Mouse (Mus musculus): Measurements from ENCODE around the gene Naa10. TPM values are rescaled to one million over a fixed set of nuclear protein-coding genes. Genes with fewer than 3 reads are reported as not detected.

Naa10 gene
- total and polyA plus RNA-seq, 3 experiments: 50.2 to 63.7 (median 57.2) TPM

DNA sequence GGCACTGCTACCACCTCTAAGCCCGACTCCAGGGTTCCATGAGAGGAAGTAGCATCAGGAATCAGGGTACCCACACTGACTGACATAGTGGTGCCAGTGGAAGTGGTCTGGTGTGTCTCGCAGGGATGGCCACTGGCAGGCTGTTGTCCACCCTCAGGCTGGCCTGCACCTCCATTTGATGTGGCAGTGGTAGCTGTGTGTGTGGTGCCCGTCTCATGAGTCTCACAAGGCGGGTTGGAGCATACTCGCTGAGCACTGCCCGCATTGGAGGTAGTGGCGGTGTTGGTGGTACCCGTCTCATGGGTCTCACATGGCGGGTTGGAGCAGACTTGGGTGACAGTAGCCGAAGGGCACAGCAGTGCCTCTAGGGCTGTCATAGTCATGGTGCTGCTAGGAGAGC, 27.6 kb upstream of the Naa10 start:
- H3K36me3 ChIP-seq (ENCODE audit: control insufficient read depth, insufficient read depth, low read length): no peaks in the 10 kb centered on the region

DNA sequence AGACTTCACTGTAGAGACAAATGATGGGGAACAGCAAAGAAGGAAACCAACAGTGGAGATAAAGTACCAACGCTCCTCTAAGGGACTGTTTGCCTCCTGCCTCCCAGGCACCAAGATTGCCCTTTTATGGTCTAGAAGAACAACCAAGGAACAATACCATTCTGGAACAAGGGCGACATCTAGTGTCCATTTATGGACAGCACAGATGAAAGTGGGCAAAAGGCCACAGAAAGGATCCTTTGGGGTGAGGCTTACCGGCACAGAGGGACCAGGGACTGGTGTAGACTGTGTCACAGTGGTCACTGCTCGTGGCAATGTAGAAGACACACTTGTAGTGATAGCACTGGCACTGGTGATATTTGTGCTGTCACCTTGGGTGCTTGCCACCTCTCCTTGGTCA, 26.9 kb upstream of the Naa10 start:
- peak; percentile 46 to 53 for DNase-seq
- H3K79me2 ChIP-seq (replicated peaks; ENCODE audit: control insufficient read depth, insufficient read depth, low read length): no peaks in the 10 kb centered on the region
- no peak overlapping the region for H3K4me3 ChIP-seq
- H3K9ac ChIP-seq (ENCODE audit: low read depth, low read length): no peak overlapping the region
- TF ChIP-seq CTCF (IDR thresholded peaks at IDR 0.05): peak; percentile 84
- 0 out of 2 replicates have a peak, but pooled peaks have one; percentile 28 for TF ChIP-seq EP300 (IDR thresholded peaks at IDR 0.05; ENCODE audit: insufficient read depth, low read depth, low read length)
- TF ChIP-seq POLR2A (IDR thresholded peaks at IDR 0.05; ENCODE audit: insufficient read depth, low read depth, low read length): no peak
- no peaks in the 10 kb centered on the region for H3K27me3 ChIP-seq (ENCODE audit: control insufficient read depth, insufficient read depth, low read length)
- no peaks in the 10 kb centered on the region for H3K36me3 ChIP-seq (ENCODE audit: control insufficient read depth, insufficient read depth, low read length)
- H3K4me1 ChIP-seq (ENCODE audit: control insufficient read depth, insufficient read depth, low read length): no peaks in the 10 kb centered on the region
- 14% methylated on average over 4 of the region's 4 CpGs for WGBS
- intact Hi-C loops (cut with DNase I): loop anchor here (1.0 to 5.0 kb wide), 3 partner anchors 150 to 941 kb away; partner anchors contain the start of gene Slc6a8
- no peak overlapping the region for H3K27ac ChIP-seq

More for the DNA sequence above, 27.6 kb upstream of the Naa10 start:
- 86% methylated on average over 10 of the region's 10 CpGs for WGBS
- Histone ChIP-seq H3K9ac (ENCODE audit: low read depth, low read length) (no peak overlapping the region), H3K79me2 (replicated peaks; ENCODE audit: control insufficient read depth, insufficient read depth, low read length) (no peaks in the 10 kb centered on the region), H3K4me3 (no peak overlapping the region), H3K27ac (no peak overlapping the region), H3K27me3 (ENCODE audit: control insufficient read depth, insufficient read depth, low read length) (no peaks in the 10 kb centered on the region), H3K4me1 (ENCODE audit: control insufficient read depth, insufficient read depth, low read length) (no peaks in the 10 kb centered on the region)
- DNase-seq: no peak
- TF ChIP-seq CTCF (IDR thresholded peaks at IDR 0.05): no peak
- TF ChIP-seq EP300 (IDR thresholded peaks at IDR 0.05; ENCODE audit: insufficient read depth, low read depth, low read length): no peak
- TF ChIP-seq POLR2A (IDR thresholded peaks at IDR 0.05; ENCODE audit: insufficient read depth, low read depth, low read length): no peak
- intact Hi-C loops (cut with DNase I): loop anchor here (5.0 kb wide), 2 partner anchors 277 to 942 kb away; partner anchors contain the start of gene Slc6a8

DNA sequence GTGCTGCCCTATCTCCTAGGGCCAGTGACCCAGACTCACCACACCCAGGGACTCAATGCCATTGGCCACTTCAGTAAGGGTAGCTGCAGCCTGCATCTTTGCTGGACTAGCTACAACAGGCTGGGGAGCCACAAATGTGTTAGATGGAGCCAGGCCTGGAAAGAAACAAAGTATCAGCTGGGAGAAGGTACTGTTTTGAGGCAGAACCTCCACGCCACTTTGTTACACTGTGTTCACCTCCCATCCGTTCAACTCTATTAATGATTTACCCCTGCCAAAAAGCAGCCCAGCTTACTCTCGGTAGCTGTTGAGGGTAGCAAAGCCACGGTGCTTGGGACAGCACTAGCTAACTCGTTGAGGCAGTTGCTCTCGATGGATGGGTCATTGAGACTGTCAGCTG, 25.2 kb upstream of the Naa10 start:
- TF ChIP-seq POLR2A (IDR thresholded peaks at IDR 0.05; ENCODE audit: insufficient read depth, low read depth, low read length) (no peak), CTCF (IDR thresholded peaks at IDR 0.05) (no peak), EP300 (IDR thresholded peaks at IDR 0.05; ENCODE audit: insufficient read depth, low read depth, low read length) (no peak)
- no peak overlapping the region for H3K27ac ChIP-seq
- no peak overlapping the region for H3K4me3 ChIP-seq
- no peaks in the 10 kb centered on the region for H3K4me1 ChIP-seq (ENCODE audit: control insufficient read depth, insufficient read depth, low read length)
- H3K79me2 ChIP-seq (replicated peaks; ENCODE audit: control insufficient read depth, insufficient read depth, low read length): no peaks in the 10 kb centered on the region
- no peaks in the 10 kb centered on the region; the same call in 1 of the 2 replicates for H3K36me3 ChIP-seq (ENCODE audit: control insufficient read depth, insufficient read depth, low read length)
- 80% methylated on average over 6 of the region's 6 CpGs for WGBS
- no peak for DNase-seq
- intact Hi-C loops (cut with DNase I): loop anchor here (5.0 kb wide), 2 partner anchors 275 to 940 kb away; partner anchors contain the start of gene Slc6a8
- H3K9ac ChIP-seq (ENCODE audit: low read depth, low read length): no peak overlapping the region
- no peaks in the 10 kb centered on the region for H3K27me3 ChIP-seq (ENCODE audit: control insufficient read depth, insufficient read depth, low read length)

DNA sequence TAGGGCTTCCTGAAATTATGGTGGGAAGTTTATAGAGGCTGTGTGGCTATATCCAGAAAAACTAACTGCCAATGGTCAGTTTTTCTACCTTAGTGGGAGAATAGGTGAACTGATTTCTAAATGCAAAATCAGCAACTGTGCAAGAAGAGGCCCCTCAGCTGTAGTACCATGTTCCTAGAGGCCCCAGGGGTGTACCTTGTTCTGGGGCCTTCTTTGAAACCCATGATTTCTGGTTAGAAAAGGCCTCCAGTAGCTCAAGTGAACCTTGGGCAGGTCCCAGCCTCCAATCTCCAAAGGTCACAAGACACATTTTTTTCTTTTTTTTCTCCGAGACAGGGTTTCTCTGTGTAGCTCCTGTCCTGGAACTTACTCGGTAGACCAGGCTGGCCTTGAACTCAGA, 20.6 kb upstream of the Naa10 start:
- no peak for DNase-seq
- Histone ChIP-seq H3K9ac (ENCODE audit: low read depth, low read length) (no peak overlapping the region), H3K27me3 (ENCODE audit: control insufficient read depth, insufficient read depth, low read length) (no peaks in the 10 kb centered on the region), H3K36me3 (ENCODE audit: control insufficient read depth, insufficient read depth, low read length) (no peaks in the 10 kb centered on the region; the same call in 1 of the 2 replicates), H3K79me2 (replicated peaks; ENCODE audit: control insufficient read depth, insufficient read depth, low read length) (no peaks in the 10 kb centered on the region), H3K4me3 (no peak overlapping the region), H3K4me1 (ENCODE audit: control insufficient read depth, insufficient read depth, low read length) (no peaks in the 10 kb centered on the region), H3K27ac (no peak overlapping the region)
- WGBS: 65% methylated on average over 2 of the region's 2 CpGs
- TF ChIP-seq POLR2A (IDR thresholded peaks at IDR 0.05; ENCODE audit: insufficient read depth, low read depth, low read length) (no peak), EP300 (IDR thresholded peaks at IDR 0.05; ENCODE audit: insufficient read depth, low read depth, low read length) (no peak), CTCF (IDR thresholded peaks at IDR 0.05) (no peak)
- intact Hi-C loops (cut with DNase I): no loop called here

DNA sequence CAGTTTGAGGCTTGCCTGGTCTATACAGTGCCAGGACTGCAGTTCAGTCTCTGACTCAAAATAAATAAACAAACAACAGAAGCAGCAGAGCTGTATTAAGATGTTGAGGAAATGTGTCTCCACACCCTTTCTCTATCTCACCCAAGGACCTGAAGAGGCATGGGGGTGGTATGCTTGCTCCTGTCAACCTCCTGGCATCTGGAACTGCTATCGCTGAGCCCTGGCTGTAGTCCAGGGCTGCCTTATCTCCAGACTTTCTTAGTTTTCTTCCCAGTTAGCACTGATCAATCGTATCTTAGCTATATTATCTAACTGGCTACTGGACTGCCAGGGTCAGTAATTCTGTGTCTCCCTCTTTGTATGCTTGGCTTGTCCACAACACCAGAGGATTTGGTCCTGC, 20.1 kb upstream of the Naa10 start:
- H3K4me1 ChIP-seq (ENCODE audit: control insufficient read depth, insufficient read depth, low read length): no peaks in the 10 kb centered on the region
- intact Hi-C loops (cut with DNase I): no loop called here
- no peak for DNase-seq
- no peak overlapping the region for H3K27ac ChIP-seq
- 29% methylated on average over 2 of the region's 2 CpGs for WGBS
- no peak overlapping the region for H3K4me3 ChIP-seq
- H3K9ac ChIP-seq (ENCODE audit: low read depth, low read length): no peak overlapping the region
- no peaks in the 10 kb centered on the region for H3K27me3 ChIP-seq (ENCODE audit: control insufficient read depth, insufficient read depth, low read length)
- TF ChIP-seq CTCF (IDR thresholded peaks at IDR 0.05) (no peak), POLR2A (IDR thresholded peaks at IDR 0.05; ENCODE audit: insufficient read depth, low read depth, low read length) (no peak), EP300 (IDR thresholded peaks at IDR 0.05; ENCODE audit: insufficient read depth, low read depth, low read length) (no peak)
- H3K36me3 ChIP-seq (ENCODE audit: control insufficient read depth, insufficient read depth, low read length): no peaks in the 10 kb centered on the region; the same call in 1 of the 2 replicates
- H3K79me2 ChIP-seq (replicated peaks; ENCODE audit: control insufficient read depth, insufficient read depth, low read length): no peaks in the 10 kb centered on the region

DNA sequence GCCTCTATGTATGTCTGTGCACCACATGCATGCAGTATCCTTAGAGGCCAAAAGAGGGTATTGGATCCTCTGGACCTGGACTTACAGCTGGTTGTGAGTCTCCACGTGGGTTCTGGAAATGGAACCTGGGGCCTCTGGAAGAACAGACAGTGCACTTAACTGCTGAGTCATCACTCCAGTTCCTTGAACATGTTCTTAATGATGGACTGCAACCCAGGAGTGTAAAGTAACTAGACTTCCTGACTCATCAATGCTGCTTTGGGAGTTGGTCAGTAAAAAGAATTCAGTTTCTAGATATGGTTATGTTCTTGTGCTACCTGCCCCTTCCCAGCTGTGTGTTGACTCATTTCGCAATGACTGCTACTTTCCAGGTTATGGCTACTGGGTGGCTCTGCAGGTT, 10.1 kb upstream of the Naa10 start:
- H3K4me1 ChIP-seq (ENCODE audit: control insufficient read depth, insufficient read depth, low read length): peaks cover 1% of the 10 kb centered on the region; the same call in 1 of the 2 replicates
- TF ChIP-seq EP300 (IDR thresholded peaks at IDR 0.05; ENCODE audit: insufficient read depth, low read depth, low read length): no peak
- no peak for TF ChIP-seq CTCF (IDR thresholded peaks at IDR 0.05)
- TF ChIP-seq POLR2A (IDR thresholded peaks at IDR 0.05; ENCODE audit: insufficient read depth, low read depth, low read length): no peak
- no peak overlapping the region for H3K4me3 ChIP-seq
- 79% methylated on average over 2 of the region's 2 CpGs for WGBS
- intact Hi-C loops (cut with DNase I): no loop called here
- no peak overlapping the region for H3K9ac ChIP-seq (ENCODE audit: low read depth, low read length)
- no peaks in the 10 kb centered on the region for H3K27me3 ChIP-seq (ENCODE audit: control insufficient read depth, insufficient read depth, low read length)
- no peak for DNase-seq
- H3K79me2 ChIP-seq (replicated peaks; ENCODE audit: control insufficient read depth, insufficient read depth, low read length): no peaks in the 10 kb centered on the region
- no peaks in the 10 kb centered on the region for H3K36me3 ChIP-seq (ENCODE audit: control insufficient read depth, insufficient read depth, low read length)
- no peak overlapping the region for H3K27ac ChIP-seq
